Mouse (Mus musculus): ENCODE measurements at regions not wholly inside any gene's neighbourhood (a gene's known extent, or its start where the extent isn't known, plus 50 kb on each side); places are given as distances from the start of the nearest gene placed in this dataset.

- H3K4me2 ChIP-seq (ENCODE audit: low read depth, low read length) = no peak overlapping the region
- no peak for ATAC-seq (ENCODE audit: low read depth)
Observed at GRCm38 (mm10) chr7:73644362-73644904, 95.7 kb upstream of the Fam174b start.

GRCm38 (mm10) chr7:73643993-73644335, 96.1 kb upstream of the Fam174b start:
- Histone ChIP-seq H3K4me3 (ENCODE audit: low read depth, low read length) (no peak overlapping the region), H3K9me3 (ENCODE audit: control insufficient read depth, low read length) (no peaks in the 10 kb centered on the region), H3K4me2 (ENCODE audit: low read depth, low read length) (no peak overlapping the region), H3K36me3 (ENCODE audit: control insufficient read depth, insufficient read depth, low read length) (no peaks in the 10 kb centered on the region), H3K9ac (replicated peaks; ENCODE audit: low read depth, low read length) (no peak overlapping the region), H3K27ac (ENCODE audit: low read depth, low read length) (no peak overlapping the region), H3K27me3 (ENCODE audit: control insufficient read depth, insufficient read depth, low read length) (no peaks in the 10 kb centered on the region), H3K4me1 (ENCODE audit: control insufficient read depth, insufficient read depth, low read length) (no peaks in the 10 kb centered on the region)
- ATAC-seq (ENCODE audit: low read depth) = no peak
- 70% methylated on average over 10 of the region's 10 CpGs for WGBS

More at GRCm38 (mm10) chr7:73644362-73644904, 95.7 kb upstream of the Fam174b start:
- Histone ChIP-seq H3K4me1 (ENCODE audit: control insufficient read depth, insufficient read depth, low read length) (no peaks in the 10 kb centered on the region), H3K9ac (replicated peaks; ENCODE audit: low read depth, low read length) (no peak overlapping the region), H3K27ac (ENCODE audit: low read depth, low read length) (no peak overlapping the region), H3K9me3 (ENCODE audit: control insufficient read depth, low read length) (no peaks in the 10 kb centered on the region), H3K27me3 (ENCODE audit: control insufficient read depth, insufficient read depth, low read length) (no peaks in the 10 kb centered on the region), H3K36me3 (ENCODE audit: control insufficient read depth, insufficient read depth, low read length) (no peaks in the 10 kb centered on the region), H3K4me3 (ENCODE audit: low read depth, low read length) (no peak overlapping the region)
- 36% methylated on average over 4 of the region's 4 CpGs for WGBS

- Histone ChIP-seq H3K4me1 (ENCODE audit: control insufficient read depth, insufficient read depth, low read length) (no peaks in the 10 kb centered on the region), H3K27me3 (ENCODE audit: control insufficient read depth, insufficient read depth, low read length) (no peaks in the 10 kb centered on the region), H3K9me3 (ENCODE audit: control insufficient read depth, low read length) (no peaks in the 10 kb centered on the region), H3K27ac (ENCODE audit: low read depth, low read length) (no peak overlapping the region), H3K4me2 (ENCODE audit: low read depth, low read length) (no peak overlapping the region), H3K4me3 (ENCODE audit: low read depth, low read length) (no peak overlapping the region), H3K36me3 (ENCODE audit: control insufficient read depth, insufficient read depth, low read length) (no peaks in the 10 kb centered on the region), H3K9ac (replicated peaks; ENCODE audit: low read depth, low read length) (no peak overlapping the region)
- 83% methylated on average over 19 of the region's 19 CpGs for WGBS
- ATAC-seq (ENCODE audit: low read depth) = no peak
Observed at GRCm38 (mm10) chr7:73643306-73643992, 96.7 kb upstream of the Fam174b start.

- 50% methylated on average over 2 of the region's 2 CpGs for WGBS
- Histone ChIP-seq H3K27ac (ENCODE audit: low read depth, low read length) (no peak overlapping the region), H3K4me1 (ENCODE audit: control insufficient read depth, insufficient read depth, low read length) (peaks cover 2% of the 10 kb centered on the region; the same call in 1 of the 2 replicates), H3K36me3 (ENCODE audit: control insufficient read depth, insufficient read depth, low read length) (no peaks in the 10 kb centered on the region), H3K27me3 (ENCODE audit: control insufficient read depth, insufficient read depth, low read length) (no peaks in the 10 kb centered on the region), H3K4me2 (ENCODE audit: low read depth, low read length) (no peak overlapping the region), H3K4me3 (ENCODE audit: low read depth, low read length) (no peak overlapping the region), H3K9ac (replicated peaks; ENCODE audit: low read depth, low read length) (no peak overlapping the region), H3K9me3 (ENCODE audit: control insufficient read depth, low read length) (no peaks in the 10 kb centered on the region)
- ATAC-seq (ENCODE audit: low read depth) = no peak
Observed at GRCm38 (mm10) chr7:73640194-73640593, 98.6 kb upstream of the Chd2 start.

GRCm38 (mm10) chr7:73637810-73638125, 96.1 kb upstream of the Chd2 start:
- no peak overlapping the region for H3K27ac ChIP-seq (ENCODE audit: low read depth, low read length)
- H3K36me3 ChIP-seq (ENCODE audit: control insufficient read depth, insufficient read depth, low read length) = no peaks in the 10 kb centered on the region
- H3K27me3 ChIP-seq (ENCODE audit: control insufficient read depth, insufficient read depth, low read length) = no peaks in the 10 kb centered on the region
- WGBS = 9% methylated on average over 4 of the region's 4 CpGs
- H3K4me1 ChIP-seq (ENCODE audit: control insufficient read depth, insufficient read depth, low read length) = peaks cover 2% of the 10 kb centered on the region; the same call in 1 of the 2 replicates
- no peak overlapping the region for H3K4me3 ChIP-seq (ENCODE audit: low read depth, low read length)
- no peak overlapping the region for H3K9ac ChIP-seq (replicated peaks; ENCODE audit: low read depth, low read length)
- no peaks in the 10 kb centered on the region for H3K9me3 ChIP-seq (ENCODE audit: control insufficient read depth, low read length)
- no peak overlapping the region for H3K4me2 ChIP-seq (ENCODE audit: low read depth, low read length)
- ATAC-seq (ENCODE audit: low read depth) = peak; percentile 89

GRCm38 (mm10) chr7:73637101-73637809, 95.6 kb upstream of the Chd2 start:
- H3K9me3 ChIP-seq (ENCODE audit: control insufficient read depth, low read length) = no peaks in the 10 kb centered on the region
- ATAC-seq (ENCODE audit: low read depth) = no peak; the same call in 1 of the 2 replicates
- H3K4me2 ChIP-seq (ENCODE audit: low read depth, low read length) = no peak overlapping the region
- H3K27me3 ChIP-seq (ENCODE audit: control insufficient read depth, insufficient read depth, low read length) = no peaks in the 10 kb centered on the region
- WGBS = 42% methylated on average over 5 of the region's 5 CpGs
- H3K4me1 ChIP-seq (ENCODE audit: control insufficient read depth, insufficient read depth, low read length) = peaks cover 2% of the 10 kb centered on the region; the same call in 1 of the 2 replicates
- no peak overlapping the region for H3K4me3 ChIP-seq (ENCODE audit: low read depth, low read length)
- 0 out of 2 replicates have a peak overlapping the region, but pooled peaks have one; percentile 40 for H3K27ac ChIP-seq (ENCODE audit: low read depth, low read length)
- H3K36me3 ChIP-seq (ENCODE audit: control insufficient read depth, insufficient read depth, low read length) = no peaks in the 10 kb centered on the region
- H3K9ac ChIP-seq (replicated peaks; ENCODE audit: low read depth, low read length) = no peak overlapping the region

- H3K4me2 ChIP-seq (ENCODE audit: low read depth, low read length) = no peak overlapping the region
- no peaks in the 10 kb centered on the region for H3K36me3 ChIP-seq (ENCODE audit: control insufficient read depth, insufficient read depth, low read length)
- peaks cover 2% of the 10 kb centered on the region; the same call in 1 of the 2 replicates for H3K4me1 ChIP-seq (ENCODE audit: control insufficient read depth, insufficient read depth, low read length)
- no peak overlapping the region for H3K27ac ChIP-seq (ENCODE audit: low read depth, low read length)
- no peaks in the 10 kb centered on the region for H3K9me3 ChIP-seq (ENCODE audit: control insufficient read depth, low read length)
- no peak overlapping the region for H3K4me3 ChIP-seq (ENCODE audit: low read depth, low read length)
- ATAC-seq (ENCODE audit: low read depth) = no peak
- WGBS = 91% methylated on average over 9 of the region's 9 CpGs
- no peaks in the 10 kb centered on the region for H3K27me3 ChIP-seq (ENCODE audit: control insufficient read depth, insufficient read depth, low read length)
- no peak overlapping the region for H3K9ac ChIP-seq (replicated peaks; ENCODE audit: low read depth, low read length)
Observed at GRCm38 (mm10) chr7:73635422-73635821, 93.8 kb upstream of the Chd2 start.

- no peaks in the 10 kb centered on the region for H3K36me3 ChIP-seq (ENCODE audit: control insufficient read depth, insufficient read depth, low read length)
- no peak overlapping the region for H3K4me2 ChIP-seq (ENCODE audit: low read depth, low read length)
- H3K4me1 ChIP-seq (ENCODE audit: control insufficient read depth, insufficient read depth, low read length) = 0 out of 2 replicates have a peak, but pooled peaks cover 6% of the 10 kb centered on the region
- 20% methylated on average over 7 of the region's 7 CpGs for WGBS
- H3K4me3 ChIP-seq (ENCODE audit: low read depth, low read length) = no peak overlapping the region
- no peak overlapping the region for H3K9ac ChIP-seq (replicated peaks; ENCODE audit: low read depth, low read length)
- H3K27me3 ChIP-seq (ENCODE audit: control insufficient read depth, insufficient read depth, low read length) = no peaks in the 10 kb centered on the region
- H3K27ac ChIP-seq (ENCODE audit: low read depth, low read length) = no peak overlapping the region
- no peak for ATAC-seq (ENCODE audit: low read depth)
- no peaks in the 10 kb centered on the region for H3K9me3 ChIP-seq (ENCODE audit: control insufficient read depth, low read length)
Observed at GRCm38 (mm10) chr7:73630790-73631189, 89.2 kb upstream of the Chd2 start.

- no peak for ATAC-seq (ENCODE audit: low read depth)
- no peak overlapping the region for H3K27ac ChIP-seq (ENCODE audit: low read depth, low read length)
- H3K4me2 ChIP-seq (ENCODE audit: low read depth, low read length) = no peak overlapping the region
- no peaks in the 10 kb centered on the region for H3K36me3 ChIP-seq (ENCODE audit: control insufficient read depth, insufficient read depth, low read length)
- H3K27me3 ChIP-seq (ENCODE audit: control insufficient read depth, insufficient read depth, low read length) = no peaks in the 10 kb centered on the region
- H3K4me3 ChIP-seq (ENCODE audit: low read depth, low read length) = no peak overlapping the region
- 0 out of 2 replicates have a peak, but pooled peaks cover 6% of the 10 kb centered on the region for H3K4me1 ChIP-seq (ENCODE audit: control insufficient read depth, insufficient read depth, low read length)
- WGBS = 98% methylated on average over 2 of the region's 2 CpGs
- no peak overlapping the region for H3K9ac ChIP-seq (replicated peaks; ENCODE audit: low read depth, low read length)
- H3K9me3 ChIP-seq (ENCODE audit: control insufficient read depth, low read length) = no peaks in the 10 kb centered on the region
Observed at GRCm38 (mm10) chr7:73629182-73629581, 87.6 kb upstream of the Chd2 start.
